Mouse (Mus musculus) liver, embryonic 14.5 days (tissue): ENCODE measurements at regions not wholly inside any gene's neighbourhood (a gene's known extent, or its start where the extent isn't known, plus 50 kb on each side); places are given as distances from the start of the nearest gene placed in this dataset.
A peak's percentile ranks its signal among the peaks of the same experiment; 100 is the strongest.

Experiments
- ATAC-seq: fragments of 200-750 bp; cut with Nextera tagmentation; 2 replicates; pipeline ENCODE4 v1.8.0; 2017; ENCODE audit warnings: moderate number of reproducible peaks, mild to moderate bottlenecking, moderate library complexity; ENCODE audit not compliant: insufficient read depth
- DNase-seq, 3 experiments: peaks; one replicate each; pipeline ENCODE4 v3.0.0-alpha.2; 2012 to 2013; ENCODE audit warnings: low read depth in 3 of 3, low spot score in 3 of 3
- H3K27ac ChIP-seq: fragments of 300-500 bp; sonication (generic); 2 replicates; pipeline ENCODE4 v1.5.1; 2014; ENCODE audit warnings: moderate library complexity, mild to moderate bottlenecking, control low read depth, inconsistent platforms
- H3K27me3 ChIP-seq: fragments of 300-500 bp; sonication (generic); 2 replicates; pipeline ENCODE4 v1.6.1; 2014; ENCODE audit warnings: mild to moderate bottlenecking, low read length, moderate library complexity; ENCODE audit not compliant: control insufficient read depth, insufficient read depth
- H3K36me3 ChIP-seq: fragments of 300-500 bp; sonication (generic); replicated peaks from 2 replicates; pipeline ENCODE4 v1.6.1; 2014; ENCODE audit warnings: low read depth; ENCODE audit not compliant: control insufficient read depth, insufficient read depth
- H3K4me1 ChIP-seq, 2 experiments: fragments of 200-500 bp in 1 of 2; fragments of 300-500 bp in 1 of 2; sonication (generic) in 1 of 2; replicated peaks; 2 replicates each; pipeline ENCODE4 v1.6.1; 2012 to 2014; ENCODE audit warnings: antibody characterized with exemption in 1 of 2, inconsistent platforms in 1 of 2, low read length in 1 of 2; ENCODE audit not compliant: control insufficient read depth in 2 of 2, insufficient read depth in 2 of 2
- H3K4me2 ChIP-seq: fragments of 300-500 bp; sonication (generic); 2 replicates; pipeline ENCODE4 v1.6.1; 2014; ENCODE audit warnings: low read depth, mild to moderate bottlenecking, control low read depth, moderate library complexity
- H3K4me3 ChIP-seq, 2 experiments: fragments of 200-500 bp in 1 of 2; fragments of 300-500 bp in 1 of 2; sonication (generic) in 1 of 2; 2 replicates each; pipeline ENCODE4 v1.5.1; 2012 to 2014; ENCODE audit warnings: low read depth in 2 of 2, low read length in 2 of 2, mild to moderate bottlenecking in 2 of 2, control low read depth in 1 of 2, inconsistent platforms in 1 of 2, moderate library complexity in 1 of 2; ENCODE audit not compliant: insufficient read depth in 1 of 2
- H3K9ac ChIP-seq: fragments of 300-500 bp; sonication (generic); replicated peaks from 2 replicates; pipeline ENCODE4 v1.6.1; 2014; ENCODE audit warnings: mild to moderate bottlenecking, control low read depth, moderate library complexity
- H3K9me3 ChIP-seq: fragments of 300-500 bp; sonication (generic); 2 replicates; pipeline ENCODE4 v1.6.1; 2016; ENCODE audit warnings: low read length, mixed read lengths; ENCODE audit not compliant: control insufficient read depth
- CTCF ChIP-seq: IDR thresholded peaks from 2 replicates; pipeline ENCODE4 v1.5.1; 2016; ENCODE audit warnings: antibody characterized with exemption, low read depth, control low read depth
- EP300 ChIP-seq: IDR thresholded peaks from 2 replicates; pipeline ENCODE4 v1.6.1; 2016; ENCODE audit warnings: antibody characterized with exemption, low read depth
- WGBS: fragments of 180-500 bp; shearing (Covaris S2); extraction: QIAGEN DNeasy Blood & Tissue Kit; methylation state at CpG from one replicate; pipeline ENCODE4 v1.1.7; 2014; ENCODE audit not compliant: insufficient replicate concordance; 5-methylcytosine and 5-hydroxymethylcytosine counted together

- TF ChIP-seq EP300 (no peak), CTCF (no peak)
- Histone ChIP-seq H3K4me3 (no peak overlapping the region), H3K27me3 (no peaks in the 10 kb centered on the region), H3K4me1 (no peaks in the 10 kb centered on the region), H3K9me3 (no peaks in the 10 kb centered on the region), H3K36me3 (no peaks in the 10 kb centered on the region), H3K27ac (no peak overlapping the region), H3K9ac (no peak overlapping the region), H3K4me2 (no peak overlapping the region)
- WGBS, result 74% methylated on average over 4 of the region's 4 CpGs
- DNase-seq, result no peak
- ATAC-seq, result no peak
Observed at GRCm38 (mm10) chr12:16218906-16219305, 391.9 kb downstream of the Lpin1 start.

GRCm38 (mm10) chr12:16210553-16210952 is 393.8 kb upstream of the Trib2 start:
- Histone ChIP-seq H3K27ac (no peak overlapping the region), H3K4me1 (peaks cover 0 to 4% of the 10 kb centered on the region in 2 experiments; a peak in 2 of 4 replicates), H3K36me3 (no peaks in the 10 kb centered on the region), H3K4me3 (no peak overlapping the region), H3K27me3 (no peaks in the 10 kb centered on the region), H3K9me3 (no peaks in the 10 kb centered on the region), H3K4me2 (no peak overlapping the region), H3K9ac (no peak overlapping the region)
- DNase-seq, result peak in 1 of 3 experiments; percentile 4
- 11% methylated on average over 4 of the region's 4 CpGs for WGBS
- TF ChIP-seq CTCF (no peak), EP300 (no peak)
- ATAC-seq, result no peak

GRCm38 (mm10) chr12:16210111-16210510 is 393.4 kb upstream of the Trib2 start:
- Histone ChIP-seq H3K9ac (no peak overlapping the region), H3K4me3 (no peak overlapping the region), H3K27me3 (no peaks in the 10 kb centered on the region), H3K4me2 (no peak overlapping the region), H3K4me1 (peaks cover 0 to 4% of the 10 kb centered on the region in 2 experiments; a peak in 2 of 4 replicates), H3K36me3 (no peaks in the 10 kb centered on the region), H3K27ac (no peak overlapping the region), H3K9me3 (no peaks in the 10 kb centered on the region)
- DNase-seq (no peak), ATAC-seq (no peak)
- TF ChIP-seq EP300 (no peak), CTCF (no peak)
- 26% methylated on average over 2 of the region's 2 CpGs for WGBS

GRCm38 (mm10) chr12:16204941-16205340 is 388.2 kb upstream of the Trib2 start:
- no peak for ATAC-seq
- no peak overlapping the region for H3K4me3 ChIP-seq

GRCm38 (mm10) chr12:16196917-16197316 is 380.2 kb upstream of the Trib2 start:
- no peak for DNase-seq
- Histone ChIP-seq H3K27ac (no peak overlapping the region), H3K27me3 (no peaks in the 10 kb centered on the region), H3K4me3 (no peak overlapping the region), H3K4me2 (no peak overlapping the region), H3K9me3 (no peaks in the 10 kb centered on the region), H3K9ac (no peak overlapping the region), H3K4me1 (no peaks in the 10 kb centered on the region), H3K36me3 (no peaks in the 10 kb centered on the region)
- no peak for ATAC-seq
- 71% methylated on average over 2 of the region's 2 CpGs for WGBS
- no peak for TF ChIP-seq CTCF
- no peak for TF ChIP-seq EP300

More at GRCm38 (mm10) chr12:16204941-16205340, 388.2 kb upstream of the Trib2 start:
- no peak overlapping the region for H3K9ac ChIP-seq
- TF ChIP-seq EP300 (no peak), CTCF (no peak)
- H3K4me2 ChIP-seq, result no peak overlapping the region
- 70% methylated on average over 4 of the region's 4 CpGs for WGBS
- H3K9me3 ChIP-seq, result no peaks in the 10 kb centered on the region
- no peaks in the 10 kb centered on the region for H3K36me3 ChIP-seq
- no peaks in the 10 kb centered on the region for H3K27me3 ChIP-seq
- H3K27ac ChIP-seq, result no peak overlapping the region
- DNase-seq, result no peak
- H3K4me1 ChIP-seq, result no peaks in the 10 kb centered on the region
